Mouse (Mus musculus) heart, adult 2 months (tissue): ENCODE data around the gene Fuk. TPM values are rescaled to one million over a fixed set of nuclear protein-coding genes. Genes with fewer than 3 reads are reported as not detected.
A peak's percentile ranks its signal among the peaks of the same experiment; 100 is the strongest.
"Not testable (repeated sequence)": the region's sequence is repeated elsewhere in the genome, so short reads cannot be mapped to it uniquely, and the experiment has no call there.

Experiments
- DNase-seq, 2 experiments: peaks; one replicate each; pipeline ENCODE4 v3.0.0; 2021
- H3K27ac ChIP-seq: fragments of 200-600 bp; 2 replicates; pipeline ENCODE4 v1.8.1; 2022
- H3K27me3 ChIP-seq: fragments of 200-500 bp; 2 replicates; pipeline ENCODE4 v1.6.1; 2012; ENCODE audit warnings: mild to moderate bottlenecking, low read length, inconsistent platforms, mixed read lengths; ENCODE audit not compliant: control insufficient read depth, insufficient read depth
- H3K36me3 ChIP-seq: fragments of 200-500 bp; 2 replicates; pipeline ENCODE4 v1.6.1; 2012; ENCODE audit warnings: low read length, inconsistent platforms; ENCODE audit not compliant: control insufficient read depth, insufficient read depth
- H3K4me1 ChIP-seq: fragments of 200-500 bp; 2 replicates; pipeline ENCODE4 v1.6.1; 2011; ENCODE audit warnings: low read length; ENCODE audit not compliant: control insufficient read depth, insufficient read depth
- H3K4me3 ChIP-seq: fragments of 200-600 bp; 2 replicates; pipeline ENCODE4 v1.8.1; 2022
- H3K79me2 ChIP-seq: fragments of 200-500 bp; replicated peaks from 2 replicates; pipeline ENCODE4 v1.6.1; 2012; ENCODE audit warnings: mild to moderate bottlenecking, inconsistent platforms, low read length, moderate library complexity, mixed read lengths; ENCODE audit not compliant: control insufficient read depth, insufficient read depth
- H3K9ac ChIP-seq: fragments of 200-500 bp; 2 replicates; pipeline ENCODE4 v1.6.1; 2012; ENCODE audit warnings: low read depth, mild to moderate bottlenecking, control low read depth, inconsistent platforms, low read length, mixed read lengths
- CTCF ChIP-seq: fragments of 200-600 bp; IDR thresholded peaks from 2 replicates; pipeline ENCODE4 v1.8.1; 2022; ENCODE audit warnings: antibody characterized with exemption, mild to moderate bottlenecking, moderate library complexity
- EP300 ChIP-seq: fragments of 200-500 bp; IDR thresholded peaks from 2 replicates; pipeline ENCODE4 v1.6.1; 2011; ENCODE audit warnings: low read depth, low read length, control low read depth; ENCODE audit not compliant: insufficient read depth
- POLR2A ChIP-seq: fragments of 200-500 bp; IDR thresholded peaks from 2 replicates; pipeline ENCODE4 v1.6.1; 2011; ENCODE audit warnings: mild to moderate bottlenecking, low read depth, low read length, control low read depth; ENCODE audit not compliant: insufficient read depth
- WGBS: fragments of 180-500 bp; shearing (Covaris S2); methylation state at CpG from one replicate; pipeline ENCODE4 v1.1.7; 2018; 5-methylcytosine and 5-hydroxymethylcytosine counted together
- intact Hi-C: fragments of 180-260 bp; cut with DNase I; formaldehyde crosslinking; loops from one replicate; pipeline ENCODE4 v1.15.1; 2025
- polyA plus RNA-seq: library from polyadenylated mRNA; depleted of rRNA; stranded (reverse); fragments of >200 nt; gene quantifications from 2 replicates; pipeline ENCODE4 v1.2.3, GENCODE M21; 2012
- total RNA-seq, 2 experiments: library from RNA; stranded (reverse); gene quantifications; 2 replicates each; pipeline ENCODE4 v1.2.3; 2021

Gene Fuk
- total and polyA plus RNA-seq, 3 experiments: 4.5 to 6.2 (median 4.6) TPM

- no peak for DNase-seq
- TF ChIP-seq CTCF: peak; percentile 64
- no peak for TF ChIP-seq EP300
- H3K27me3 ChIP-seq: no peaks in the 10 kb centered on the region
- H3K4me1 ChIP-seq: no peaks in the 10 kb centered on the region
- H3K9ac ChIP-seq: no peak overlapping the region
- no peaks in the 10 kb centered on the region for H3K79me2 ChIP-seq
- no peak overlapping the region for H3K27ac ChIP-seq
- intact Hi-C loops: no loop called here
- H3K36me3 ChIP-seq: peaks cover 4% of the 10 kb centered on the region
- H3K4me3 ChIP-seq: no peak overlapping the region
- WGBS: 65% methylated on average over 7 of the region's 7 CpGs
Observed at GRCm38 (mm10) chr8:110859651-110860501, 42.4 kb downstream of the Fuk start.

GRCm38 (mm10) chr8:110856760-110857461 lies 45.4 kb downstream of the Fuk start:
- Histone ChIP-seq H3K27ac (no peak overlapping the region), H3K79me2 (no peaks in the 10 kb centered on the region), H3K4me1 (no peaks in the 10 kb centered on the region), H3K36me3 (peaks cover 6% of the 10 kb centered on the region), H3K4me3 (no peak overlapping the region), H3K9ac (no peak overlapping the region), H3K27me3 (no peaks in the 10 kb centered on the region)
- DNase-seq: no peak
- WGBS: 71% methylated on average over 5 of the region's 5 CpGs
- TF ChIP-seq CTCF (peak; percentile 65), EP300 (no peak), POLR2A (no peak)
- intact Hi-C loops: no loop called here

GRCm38 (mm10) chr8:110856073-110856472 lies 46.2 kb downstream of the Fuk start:
- H3K36me3 ChIP-seq, H3K9ac ChIP-seq, DNase-seq, H3K4me3 ChIP-seq, H3K4me1 ChIP-seq, H3K79me2 ChIP-seq, H3K27ac ChIP-seq, intact Hi-C loops, H3K27me3 ChIP-seq: not testable (repeated sequence)
- 85% methylated on average over 4 of the region's 4 CpGs for WGBS

- no peak overlapping the region for H3K4me3 ChIP-seq
- 92% methylated on average over 10 of the region's 10 CpGs for WGBS
- H3K79me2 ChIP-seq: no peaks in the 10 kb centered on the region
- peaks cover 11% of the 10 kb centered on the region for H3K36me3 ChIP-seq
- TF ChIP-seq CTCF (no peak), EP300 (no peak)
- intact Hi-C loops: no loop called here
- peaks cover 2% of the 10 kb centered on the region; the same call in 1 of the 2 replicates for H3K4me1 ChIP-seq
- no peaks in the 10 kb centered on the region for H3K27me3 ChIP-seq
- H3K9ac ChIP-seq: no peak overlapping the region
- no peak for DNase-seq
- H3K27ac ChIP-seq: no peak overlapping the region
Observed at GRCm38 (mm10) chr8:110851186-110851585, 51.1 kb downstream of the Fuk start.

GRCm38 (mm10) chr8:110847645-110848495 lies 54.4 kb downstream of the Fuk start:
- peaks cover 14% of the 10 kb centered on the region for H3K36me3 ChIP-seq
- intact Hi-C loops: loop anchor here (10.0 kb wide), 1 partner anchor 203 kb away; no protein-coding TSS in a partner anchor
- H3K9ac ChIP-seq: no peak overlapping the region
- H3K27me3 ChIP-seq: no peaks in the 10 kb centered on the region
- H3K4me3 ChIP-seq: peak overlapping the region; percentile 83
- 31% methylated on average over 14 of the region's 14 CpGs for WGBS
- peaks cover 3% of the 10 kb centered on the region for H3K79me2 ChIP-seq
- TF ChIP-seq POLR2A (no peak), EP300 (no peak), CTCF (no peak)
- peaks cover 5% of the 10 kb centered on the region for H3K4me1 ChIP-seq
- no peak for DNase-seq
- H3K27ac ChIP-seq: peak overlapping the region; percentile 92; the same call in 1 of the 2 replicates
